Mouse (Mus musculus): ENCODE results near the gene Oas1f. TPM values are rescaled to one million over a fixed set of nuclear protein-coding genes. Genes with fewer than 3 reads are reported as not detected.

Oas1f gene
- polyA plus RNA-seq, 1 experiment: not detected

- H3K27ac ChIP-seq (ENCODE audit: insufficient read depth, low read length): no peak overlapping the region
- H3K4me1 ChIP-seq (ENCODE audit: control insufficient read depth, insufficient read depth, low read length): no peaks in the 10 kb centered on the region
- H3K4me3 ChIP-seq (ENCODE audit: insufficient read depth, low read length): no peak overlapping the region
- no peak for TF ChIP-seq POLR2A (IDR thresholded peaks at IDR 0.05; ENCODE audit: extremely low read depth, insufficient read depth, low read length)
- no peak for TF ChIP-seq CTCF (IDR thresholded peaks at IDR 0.05; ENCODE audit: extremely low read depth, insufficient read depth, low read length)
Observed at GRCm38 (mm10) chr5:120831031-120831430, 16.1 kb upstream of the Oas1f start.

GRCm38 (mm10) chr5:120833335-120834280 lies 13.6 kb upstream of the Oas1f start:
- TF ChIP-seq POLR2A (IDR thresholded peaks at IDR 0.05; ENCODE audit: extremely low read depth, insufficient read depth, low read length): no peak
- no peak for TF ChIP-seq CTCF (IDR thresholded peaks at IDR 0.05; ENCODE audit: extremely low read depth, insufficient read depth, low read length)
- Histone ChIP-seq H3K4me3 (ENCODE audit: insufficient read depth, low read length) (no peak overlapping the region), H3K4me1 (ENCODE audit: control insufficient read depth, insufficient read depth, low read length) (no peaks in the 10 kb centered on the region), H3K27ac (ENCODE audit: insufficient read depth, low read length) (no peak overlapping the region)

- Histone ChIP-seq H3K4me3 (ENCODE audit: insufficient read depth, low read length) (no peak overlapping the region), H3K27ac (ENCODE audit: insufficient read depth, low read length) (no peak overlapping the region), H3K4me1 (ENCODE audit: control insufficient read depth, insufficient read depth, low read length) (no peaks in the 10 kb centered on the region)
- no peak for TF ChIP-seq POLR2A (IDR thresholded peaks at IDR 0.05; ENCODE audit: extremely low read depth, insufficient read depth, low read length)
- TF ChIP-seq CTCF (IDR thresholded peaks at IDR 0.05; ENCODE audit: extremely low read depth, insufficient read depth, low read length): peak; percentile 62
Observed at GRCm38 (mm10) chr5:120836731-120837585, 10.2 kb upstream of the Oas1f start.

- no peak for TF ChIP-seq POLR2A (IDR thresholded peaks at IDR 0.05; ENCODE audit: extremely low read depth, insufficient read depth, low read length)
- TF ChIP-seq CTCF (IDR thresholded peaks at IDR 0.05; ENCODE audit: extremely low read depth, insufficient read depth, low read length): no peak
- no peak overlapping the region for H3K4me3 ChIP-seq (ENCODE audit: insufficient read depth, low read length)
- H3K4me1 ChIP-seq (ENCODE audit: control insufficient read depth, insufficient read depth, low read length): no peaks in the 10 kb centered on the region
- no peak overlapping the region for H3K27ac ChIP-seq (ENCODE audit: insufficient read depth, low read length)
Observed at GRCm38 (mm10) chr5:120844713-120845112, 2.5 kb upstream of the Oas1f start.

- Histone ChIP-seq H3K27ac (ENCODE audit: insufficient read depth, low read length) (no peak overlapping the region), H3K4me3 (ENCODE audit: insufficient read depth, low read length) (no peak overlapping the region), H3K4me1 (ENCODE audit: control insufficient read depth, insufficient read depth, low read length) (no peaks in the 10 kb centered on the region)
- TF ChIP-seq CTCF (IDR thresholded peaks at IDR 0.05; ENCODE audit: extremely low read depth, insufficient read depth, low read length) (peak; percentile 62), POLR2A (IDR thresholded peaks at IDR 0.05; ENCODE audit: extremely low read depth, insufficient read depth, low read length) (no peak)
Observed at GRCm38 (mm10) chr5:120849601-120850136, 2.5 kb downstream of the Oas1f start.

GRCm38 (mm10) chr5:120859241-120859640 lies 12.1 kb downstream of the Oas1f start:
- Histone ChIP-seq H3K4me1 (ENCODE audit: control insufficient read depth, insufficient read depth, low read length) (no peaks in the 10 kb centered on the region), H3K27ac (ENCODE audit: insufficient read depth, low read length) (no peak overlapping the region), H3K4me3 (ENCODE audit: insufficient read depth, low read length) (no peak overlapping the region)
- TF ChIP-seq CTCF (IDR thresholded peaks at IDR 0.05; ENCODE audit: extremely low read depth, insufficient read depth, low read length) (no peak), POLR2A (IDR thresholded peaks at IDR 0.05; ENCODE audit: extremely low read depth, insufficient read depth, low read length) (no peak)

GRCm38 (mm10) chr5:120861121-120861520 lies 14.0 kb downstream of the Oas1f start, which contains the start of gene Oas1h:
TSS of gene Oas1h (plus strand) at chr5:120861421.
- TF ChIP-seq CTCF (IDR thresholded peaks at IDR 0.05; ENCODE audit: extremely low read depth, insufficient read depth, low read length): no peak
- TF ChIP-seq POLR2A (IDR thresholded peaks at IDR 0.05; ENCODE audit: extremely low read depth, insufficient read depth, low read length): no peak
- Histone ChIP-seq H3K27ac (ENCODE audit: insufficient read depth, low read length) (no peak within 1 kb of the TSS), H3K4me1 (ENCODE audit: control insufficient read depth, insufficient read depth, low read length) (no peaks in the 10 kb centered on the region), H3K4me3 (ENCODE audit: insufficient read depth, low read length) (no peak within 1 kb of the TSS)

- no peak overlapping the region for H3K4me3 ChIP-seq (ENCODE audit: insufficient read depth, low read length)
- no peak overlapping the region for H3K27ac ChIP-seq (ENCODE audit: insufficient read depth, low read length)
- H3K4me1 ChIP-seq (ENCODE audit: control insufficient read depth, insufficient read depth, low read length): no peaks in the 10 kb centered on the region
- TF ChIP-seq CTCF (IDR thresholded peaks at IDR 0.05; ENCODE audit: extremely low read depth, insufficient read depth, low read length) (peak; percentile 26; the same call in 1 of the 2 replicates), POLR2A (IDR thresholded peaks at IDR 0.05; ENCODE audit: extremely low read depth, insufficient read depth, low read length) (no peak)
Observed at GRCm38 (mm10) chr5:120865336-120865860, 18.2 kb downstream of the Oas1f start.

Measured in cortical plate, adult 2 months (tissue).